Mouse (Mus musculus): ENCODE measurements at regions not wholly inside any gene's neighbourhood (a gene's known extent, or its start where the extent isn't known, plus 50 kb on each side); places are given as distances from the start of the nearest gene placed in this dataset.

DNA sequence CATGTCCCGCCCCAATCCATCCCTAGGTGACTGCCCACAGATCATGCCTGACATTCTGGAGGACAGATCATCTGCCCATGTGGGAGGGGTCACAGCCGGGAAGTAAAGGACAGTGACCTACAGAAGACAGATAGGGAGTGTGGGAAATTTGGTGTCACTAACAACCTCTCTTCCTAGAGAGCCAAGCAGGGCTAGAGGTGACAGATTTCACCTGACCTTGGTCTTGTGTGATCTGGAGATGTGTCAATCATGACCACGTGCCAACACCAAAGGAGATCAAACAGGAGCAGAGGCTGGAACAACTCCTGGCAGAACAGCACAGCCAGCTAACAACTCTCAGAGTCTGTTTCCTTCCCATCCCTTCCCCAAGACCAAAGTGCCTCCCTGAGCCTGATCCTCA, 85.0 kb downstream of the Rplp1 start:
- TF ChIP-seq ZNF384 (IDR thresholded peaks at IDR 0.05; ENCODE audit: low read depth, low read length), result no peak
- TF ChIP-seq HCFC1 (IDR thresholded peaks at IDR 0.05; ENCODE audit: borderline replicate concordance, insufficient read depth, low read length), result no peak
- TF ChIP-seq MAFK (IDR thresholded peaks at IDR 0.05; ENCODE audit: insufficient read depth, low read depth, low read length), result no peak
